Mouse (Mus musculus): ENCODE results near the gene Sox5. TPM values are rescaled to one million over a fixed set of nuclear protein-coding genes. Genes with fewer than 3 reads are reported as not detected.
"Not testable (repeated sequence)": the region's sequence is repeated elsewhere in the genome, so short reads cannot be mapped to it uniquely, and the experiment has no call there.

Gene Sox5
- polyA plus RNA-seq, 1 experiment from 2014 or later: 38.9 TPM

DNA sequence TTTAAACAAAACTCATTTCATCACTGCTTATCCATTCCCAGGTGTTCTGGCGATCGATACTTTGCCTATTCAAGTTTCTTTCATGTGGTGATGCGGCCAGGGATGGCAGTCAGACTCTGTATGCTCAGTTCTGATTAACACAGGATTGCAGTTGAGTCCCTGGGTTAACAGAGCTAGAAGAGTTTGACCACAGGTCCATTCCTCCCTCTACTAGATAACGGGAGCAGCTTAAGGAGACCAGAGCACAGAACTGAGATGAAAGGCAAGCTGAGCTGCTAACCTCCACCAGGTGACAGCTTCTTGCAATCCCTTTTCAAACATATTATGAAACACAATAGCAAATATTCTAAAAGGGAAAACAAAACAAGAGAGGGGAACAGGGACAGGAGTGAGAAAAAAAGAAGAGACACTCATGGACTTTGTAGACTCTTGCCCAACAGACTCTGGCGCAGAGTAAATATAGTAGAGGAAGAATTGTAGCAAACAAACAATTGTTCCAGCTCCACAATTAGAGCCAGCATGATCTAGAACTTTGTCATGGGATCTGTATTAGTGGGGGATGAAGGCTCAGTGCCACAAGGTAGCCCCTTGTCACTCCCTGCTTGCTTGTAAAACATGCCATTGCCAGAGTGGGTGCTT lies 580.3 kb downstream of the Sox5 start:
- Histone ChIP-seq H3K4me1 (replicated peaks) (peaks cover 24% of the 10 kb centered on the region), H3K27me3 (no peaks in the 10 kb centered on the region), H3K4me2 (no peak overlapping the region), H3K4me3 (no peak overlapping the region), H3K36me3 (no peaks in the 10 kb centered on the region), H3K27ac (replicated peaks) (no peak overlapping the region), H3K9me3 (no peaks in the 10 kb centered on the region), H3K9ac (no peak overlapping the region)
- WGBS: 89% methylated on average over 5 of the region's 5 CpGs
- no peak for ATAC-seq (ENCODE audit: low FRiP score, low read depth)

GRCm38 (mm10) chr6:144197209-144198119 lies 584.3 kb downstream of the Sox5 start:
- no peaks in the 10 kb centered on the region for H3K9me3 ChIP-seq
- H3K27ac ChIP-seq (replicated peaks): no peak overlapping the region
- no peak for ATAC-seq (ENCODE audit: low FRiP score, low read depth)
- no peaks in the 10 kb centered on the region for H3K36me3 ChIP-seq
- no peak overlapping the region for H3K9ac ChIP-seq
- no peaks in the 10 kb centered on the region for H3K27me3 ChIP-seq
- no peak overlapping the region for H3K4me3 ChIP-seq
- peaks cover 2% of the 10 kb centered on the region for H3K4me1 ChIP-seq (replicated peaks)
- no peak overlapping the region for H3K4me2 ChIP-seq
- WGBS: 53% methylated on average over 16 of the region's 16 CpGs

DNA sequence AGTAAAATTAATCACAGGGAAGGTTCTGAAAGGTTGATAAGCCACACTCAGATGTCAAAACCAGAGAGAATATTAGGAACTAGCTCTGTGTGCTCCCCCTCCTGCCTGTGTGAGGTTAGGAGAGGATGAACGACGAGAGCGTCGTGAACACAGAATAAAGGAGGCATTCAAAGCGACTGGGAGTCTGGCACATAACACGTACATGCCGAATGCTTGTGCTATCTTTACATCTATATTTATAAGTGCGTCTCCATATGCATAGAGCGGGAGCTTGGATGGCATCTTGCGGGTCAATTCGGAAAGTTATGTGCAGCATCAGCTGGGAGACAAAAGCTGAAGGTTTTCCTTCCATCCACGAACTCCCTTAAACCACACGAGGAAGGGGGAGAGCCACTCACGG lies 585.8 kb downstream of the Sox5 start:
- Histone ChIP-seq H3K9me3 (no peaks in the 10 kb centered on the region), H3K27ac (replicated peaks) (no peak overlapping the region), H3K36me3 (no peaks in the 10 kb centered on the region), H3K4me2 (no peak overlapping the region), H3K4me3 (no peak overlapping the region), H3K9ac (no peak overlapping the region), H3K27me3 (no peaks in the 10 kb centered on the region), H3K4me1 (replicated peaks) (no peaks in the 10 kb centered on the region; the same call in 1 of the 2 replicates)
- ATAC-seq (ENCODE audit: low FRiP score, low read depth): no peak
- WGBS: 70% methylated on average over 14 of the region's 14 CpGs

DNA sequence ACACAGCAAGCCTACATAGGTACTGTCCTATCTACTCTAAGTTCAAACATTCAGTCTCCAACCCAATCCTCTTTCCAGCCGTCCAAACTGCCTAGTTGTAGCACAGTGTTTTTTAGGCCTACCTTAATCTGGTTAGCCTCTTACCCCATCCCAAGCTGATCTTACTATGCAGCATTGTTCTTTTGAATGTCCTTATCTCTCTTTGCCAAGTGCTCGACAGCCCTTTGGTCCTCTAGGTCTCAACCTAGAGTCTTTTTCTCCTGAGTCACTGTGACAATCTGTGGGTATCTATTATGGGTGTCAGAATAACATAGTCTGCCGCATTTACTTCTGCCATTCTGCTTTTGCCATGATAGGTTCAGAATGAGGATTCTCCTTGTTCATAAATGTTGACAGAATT lies 598.7 kb downstream of the Sox5 start:
- Histone ChIP-seq H3K27ac (replicated peaks) (no peak overlapping the region), H3K4me3 (no peak overlapping the region), H3K9ac (no peak overlapping the region), H3K27me3 (no peaks in the 10 kb centered on the region), H3K9me3 (no peaks in the 10 kb centered on the region), H3K4me1 (replicated peaks) (peaks cover 6% of the 10 kb centered on the region; the same call in 1 of the 2 replicates), H3K4me2 (no peak overlapping the region), H3K36me3 (no peaks in the 10 kb centered on the region)
- no peak for ATAC-seq (ENCODE audit: low FRiP score, low read depth)
- 92% methylated on average over 3 of the region's 3 CpGs for WGBS

DNA sequence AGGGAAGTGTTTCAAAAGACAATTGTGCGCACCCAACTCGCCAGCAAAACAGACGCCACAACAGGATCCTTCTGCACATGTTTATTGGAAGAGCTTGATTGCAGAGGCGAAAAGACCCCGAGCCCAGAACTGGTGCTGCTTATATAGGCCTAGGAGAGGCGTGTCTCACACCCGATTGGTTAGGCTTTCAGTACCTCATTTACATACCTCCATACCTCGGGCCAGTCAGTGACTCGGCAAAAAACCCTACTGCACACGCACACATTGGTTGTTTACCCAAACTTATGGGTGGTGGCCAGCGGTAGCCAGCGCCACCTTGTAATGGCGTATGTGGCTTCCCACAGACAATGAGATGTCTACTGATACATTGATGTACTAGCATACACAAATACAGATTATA lies 599.3 kb downstream of the Sox5 start:
- H3K4me2 ChIP-seq; H3K9ac ChIP-seq; H3K4me3 ChIP-seq; H3K27me3 ChIP-seq; ATAC-seq (ENCODE audit: low FRiP score, low read depth); H3K4me1 ChIP-seq (replicated peaks); H3K9me3 ChIP-seq; H3K27ac ChIP-seq (replicated peaks); H3K36me3 ChIP-seq: not testable (repeated sequence)
- 96% methylated on average over 13 of the region's 13 CpGs for WGBS

DNA sequence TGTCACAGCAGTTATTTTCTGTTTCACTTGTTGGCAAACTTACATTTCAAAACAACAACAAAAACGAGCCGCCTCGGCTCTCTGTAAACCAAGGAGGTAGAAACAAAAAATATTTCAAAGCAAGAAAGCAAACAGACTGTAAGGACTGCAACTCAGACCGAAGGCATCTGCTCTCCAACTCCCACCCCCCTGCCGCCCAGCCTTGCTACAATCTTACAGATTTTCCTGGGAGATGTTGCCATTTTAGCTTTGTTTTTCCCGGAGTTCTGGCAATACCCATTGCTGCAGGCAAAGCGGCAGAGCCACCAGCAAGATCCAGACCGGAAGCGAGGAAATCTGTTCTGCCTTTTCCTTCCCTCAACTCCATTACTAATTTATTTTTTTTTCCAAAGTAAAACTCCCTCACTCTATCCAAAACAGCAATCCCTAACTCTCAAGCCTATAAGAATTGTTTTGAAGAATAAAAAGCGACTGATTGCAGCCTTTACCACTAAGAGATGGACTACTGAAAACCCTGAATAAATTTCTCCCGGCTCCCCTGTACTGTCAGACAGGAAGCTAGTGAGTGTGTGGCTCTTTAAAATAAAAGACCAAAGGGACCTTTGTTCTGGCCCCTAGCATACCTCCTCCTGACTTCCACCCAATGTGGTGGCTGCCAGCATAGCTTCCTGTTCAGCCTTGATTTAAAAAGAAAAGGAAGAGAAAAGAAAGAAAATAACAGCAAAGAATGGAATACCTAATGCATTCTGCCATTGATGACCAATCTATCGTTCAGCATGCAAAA lies 600.5 kb downstream of the Sox5 start:
- H3K4me1 ChIP-seq (replicated peaks): peaks cover 6% of the 10 kb centered on the region; the same call in 1 of the 2 replicates
- no peaks in the 10 kb centered on the region for H3K9me3 ChIP-seq
- WGBS: 39% methylated on average over 12 of the region's 12 CpGs
- no peaks in the 10 kb centered on the region for H3K27me3 ChIP-seq
- 0 out of 2 replicates have a peak overlapping the region, but pooled peaks have one; percentile 25 for H3K9ac ChIP-seq
- H3K4me3 ChIP-seq: peak overlapping the region; percentile 29
- no peak for ATAC-seq (ENCODE audit: low FRiP score, low read depth)
- peak overlapping the region; percentile 49 for H3K4me2 ChIP-seq
- H3K36me3 ChIP-seq: no peaks in the 10 kb centered on the region
- peak overlapping the region; percentile 72 for H3K27ac ChIP-seq (replicated peaks)

DNA sequence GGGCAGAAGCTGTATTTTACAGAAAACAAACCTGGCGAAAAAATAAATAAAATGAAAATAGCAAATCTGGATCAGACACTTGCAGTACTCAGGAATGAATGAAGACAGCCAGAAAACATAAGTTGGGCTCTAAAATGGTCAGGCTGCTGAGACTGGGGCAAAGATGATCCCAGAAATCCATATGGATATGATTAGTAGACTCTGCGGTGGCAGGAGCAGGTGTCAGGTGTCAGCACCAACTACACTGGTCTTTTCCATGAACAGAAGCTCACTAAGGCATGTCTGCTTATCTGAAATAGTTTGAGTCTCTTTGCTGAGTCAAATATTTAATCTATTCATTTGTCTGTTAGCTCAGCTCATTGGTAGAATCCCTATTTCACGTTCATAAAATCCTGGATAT lies 602.7 kb downstream of the Sox5 start:
- H3K9me3 ChIP-seq: no peaks in the 10 kb centered on the region
- no peaks in the 10 kb centered on the region for H3K36me3 ChIP-seq
- no peak for ATAC-seq (ENCODE audit: low FRiP score, low read depth)
- no peaks in the 10 kb centered on the region for H3K27me3 ChIP-seq
- no peak overlapping the region for H3K4me3 ChIP-seq
- no peak overlapping the region for H3K9ac ChIP-seq
- peaks cover 6% of the 10 kb centered on the region; the same call in 1 of the 2 replicates for H3K4me1 ChIP-seq (replicated peaks)
- 85% methylated on average over 3 of the region's 3 CpGs for WGBS
- H3K27ac ChIP-seq (replicated peaks): no peak overlapping the region
- no peak overlapping the region for H3K4me2 ChIP-seq

- no peaks in the 10 kb centered on the region for H3K36me3 ChIP-seq
- no peak overlapping the region for H3K27ac ChIP-seq (replicated peaks)
- no peaks in the 10 kb centered on the region for H3K27me3 ChIP-seq
- no peak overlapping the region for H3K4me3 ChIP-seq
- peaks cover 6% of the 10 kb centered on the region; the same call in 1 of the 2 replicates for H3K4me1 ChIP-seq (replicated peaks)
- H3K4me2 ChIP-seq: no peak overlapping the region
- H3K9ac ChIP-seq: no peak overlapping the region
- H3K9me3 ChIP-seq: no peaks in the 10 kb centered on the region
- 86% methylated on average over 5 of the region's 5 CpGs for WGBS
- ATAC-seq (ENCODE audit: low FRiP score, low read depth): no peak
Measured at GRCm38 (mm10) chr6:144176674-144177073, 605.1 kb downstream of the Sox5 start.

- no peaks in the 10 kb centered on the region for H3K9me3 ChIP-seq
- no peak overlapping the region for H3K4me3 ChIP-seq
- H3K27ac ChIP-seq (replicated peaks): no peak overlapping the region
- no peak overlapping the region for H3K4me2 ChIP-seq
- WGBS: 96% methylated on average over 3 of the region's 3 CpGs
- H3K4me1 ChIP-seq (replicated peaks): no peaks in the 10 kb centered on the region
- H3K27me3 ChIP-seq: no peaks in the 10 kb centered on the region
- ATAC-seq (ENCODE audit: low FRiP score, low read depth): no peak
- no peak overlapping the region for H3K9ac ChIP-seq
- H3K36me3 ChIP-seq: no peaks in the 10 kb centered on the region
Measured at GRCm38 (mm10) chr6:144175590-144175989, 606.2 kb downstream of the Sox5 start.

GRCm38 (mm10) chr6:144170541-144170940 lies 611.2 kb downstream of the Sox5 start:
- Histone ChIP-seq H3K27me3 (no peaks in the 10 kb centered on the region), H3K4me1 (replicated peaks) (peaks cover 15% of the 10 kb centered on the region), H3K9ac (no peak overlapping the region), H3K4me3 (no peak overlapping the region), H3K4me2 (no peak overlapping the region), H3K36me3 (no peaks in the 10 kb centered on the region), H3K9me3 (no peaks in the 10 kb centered on the region), H3K27ac (replicated peaks) (no peak overlapping the region)
- no peak for ATAC-seq (ENCODE audit: low FRiP score, low read depth)
- WGBS: 77% methylated on average over 4 of the region's 4 CpGs

DNA sequence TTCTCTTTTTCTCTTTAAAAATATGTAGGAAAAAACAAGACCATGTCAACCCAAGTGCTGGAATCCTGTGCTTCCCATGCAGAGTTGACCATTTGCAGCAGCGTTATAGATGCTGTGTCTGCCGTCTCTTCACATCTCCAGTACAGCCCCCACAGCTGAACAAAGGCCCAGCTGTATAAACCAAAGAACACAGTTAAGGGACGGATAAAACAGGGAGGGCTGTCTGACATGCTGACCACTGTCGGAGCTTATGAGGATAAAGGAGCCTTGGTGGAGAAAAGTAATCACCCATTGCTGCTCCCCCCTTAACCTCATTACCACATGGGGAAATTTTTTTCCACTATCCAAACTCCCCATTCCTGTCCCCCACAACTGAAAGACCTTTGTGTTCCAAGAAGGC lies 612.0 kb downstream of the Sox5 start:
- Histone ChIP-seq H3K27ac (replicated peaks) (no peak overlapping the region), H3K4me3 (no peak overlapping the region), H3K9ac (no peak overlapping the region), H3K27me3 (no peaks in the 10 kb centered on the region), H3K4me2 (no peak overlapping the region), H3K36me3 (no peaks in the 10 kb centered on the region), H3K4me1 (replicated peaks) (peaks cover 16% of the 10 kb centered on the region), H3K9me3 (no peaks in the 10 kb centered on the region)
- no peak for ATAC-seq (ENCODE audit: low FRiP score, low read depth)
- WGBS: 21% methylated on average over 4 of the region's 4 CpGs

Measured in hindbrain, embryonic 15.5 days (tissue).